Mouse (Mus musculus): ENCODE data around the gene Sema4c. TPM values are rescaled to one million over a fixed set of nuclear protein-coding genes. Genes with fewer than 3 reads are reported as not detected.

Gene Sema4c
- polyA plus RNA-seq, 1 experiment: 8.0 TPM

DNA sequence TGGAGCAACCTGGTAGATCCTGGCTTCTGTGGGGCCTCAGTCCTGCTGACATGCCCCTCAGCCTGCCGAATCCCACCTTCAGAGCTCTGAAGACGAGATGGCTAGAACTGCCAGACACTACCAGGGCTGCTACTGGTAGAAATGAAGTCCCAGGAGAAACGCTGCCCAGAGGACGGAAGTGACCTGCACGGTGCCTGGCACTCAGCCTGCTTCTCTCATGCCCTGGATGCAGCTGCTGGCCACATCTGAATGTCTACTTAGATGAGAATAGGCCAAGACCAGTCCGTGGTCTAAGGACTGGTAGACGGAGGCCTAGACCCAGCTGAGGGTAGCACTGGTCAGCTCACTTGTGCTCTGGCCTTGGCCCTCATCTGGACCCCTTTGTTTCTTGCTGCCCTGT is 27.2 kb downstream of the Sema4c start:
- no peak overlapping the region for H3K27ac ChIP-seq (ENCODE audit: insufficient read depth, low read depth, low read length)
- no peaks in the 10 kb centered on the region for H3K36me3 ChIP-seq (ENCODE audit: control insufficient read depth, insufficient read depth, low read length)
- TF ChIP-seq POLR2A (IDR thresholded peaks at IDR 0.05; ENCODE audit: low read depth, low read length) (no peak), CTCF (conservative IDR thresholded peaks at IDR 0.05; ENCODE audit: insufficient read depth, insufficient read length, low read depth, low read length) (no peak)
- DNase-seq: no peak
- H3K27me3 ChIP-seq (replicated peaks; ENCODE audit: control insufficient read depth, insufficient read depth, low read length): no peaks in the 10 kb centered on the region
- 0 out of 2 replicates have a peak, but pooled peaks cover 6% of the 10 kb centered on the region for H3K4me1 ChIP-seq (ENCODE audit: control insufficient read depth, insufficient read depth, low read length)
- WGBS: 84% methylated on average over 7 of the region's 7 CpGs
- H3K4me3 ChIP-seq (ENCODE audit: insufficient read depth, low read depth, low read length): no peak overlapping the region

DNA sequence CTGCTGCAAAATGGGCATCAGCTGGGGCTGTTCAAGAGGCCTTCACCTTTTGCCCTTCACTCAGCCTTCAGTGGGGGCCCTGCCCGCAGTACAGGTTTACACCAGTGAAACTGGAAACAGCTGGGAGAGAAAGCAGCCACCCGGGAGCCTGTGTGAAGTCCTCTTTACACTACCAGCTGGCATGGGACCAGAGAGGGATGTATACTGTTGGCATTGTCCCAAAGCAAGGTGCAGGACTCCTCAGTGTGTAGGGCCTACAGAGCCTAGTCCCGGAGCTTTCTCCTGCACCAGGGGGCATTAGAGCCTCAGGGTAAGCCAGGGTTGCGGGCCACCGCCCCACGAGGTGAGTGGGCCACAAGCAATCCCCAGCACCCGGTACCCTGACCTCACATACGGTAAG is 27.7 kb downstream of the Sema4c start:
- no peaks in the 10 kb centered on the region for H3K36me3 ChIP-seq (ENCODE audit: control insufficient read depth, insufficient read depth, low read length)
- 0 out of 2 replicates have a peak, but pooled peaks cover 3% of the 10 kb centered on the region for H3K4me1 ChIP-seq (ENCODE audit: control insufficient read depth, insufficient read depth, low read length)

DNA sequence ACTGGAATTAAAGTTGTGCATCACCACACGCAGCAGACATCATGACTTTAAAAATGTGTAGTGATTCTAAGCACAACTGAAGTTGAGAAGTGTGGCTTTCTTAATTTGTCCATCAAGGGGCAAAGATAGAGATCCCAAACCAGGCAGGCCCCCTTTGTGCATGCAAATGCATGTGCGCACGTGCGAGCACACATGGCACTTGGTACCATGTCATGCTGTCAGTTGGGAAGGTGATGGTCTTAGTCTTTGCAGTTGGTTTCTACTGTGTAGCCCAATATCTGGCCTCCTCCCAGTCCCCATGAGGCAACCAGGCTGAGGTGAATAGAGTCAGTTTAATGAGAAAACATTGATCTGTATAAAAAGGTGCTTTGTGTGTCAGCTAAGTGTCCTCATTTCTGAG is 28.3 kb downstream of the Sema4c start:
- no peaks in the 10 kb centered on the region for H3K27me3 ChIP-seq (replicated peaks; ENCODE audit: control insufficient read depth, insufficient read depth, low read length)
- no peak overlapping the region for H3K4me3 ChIP-seq (ENCODE audit: insufficient read depth, low read depth, low read length)
- TF ChIP-seq CTCF (conservative IDR thresholded peaks at IDR 0.05; ENCODE audit: insufficient read depth, insufficient read length, low read depth, low read length): no peak
- no peak for TF ChIP-seq POLR2A (IDR thresholded peaks at IDR 0.05; ENCODE audit: low read depth, low read length)
- 95% methylated on average over 4 of the region's 4 CpGs for WGBS
- H3K36me3 ChIP-seq (ENCODE audit: control insufficient read depth, insufficient read depth, low read length): no peaks in the 10 kb centered on the region
- H3K4me1 ChIP-seq (ENCODE audit: control insufficient read depth, insufficient read depth, low read length): 0 out of 2 replicates have a peak, but pooled peaks cover 3% of the 10 kb centered on the region
- no peak for DNase-seq
- no peak overlapping the region for H3K27ac ChIP-seq (ENCODE audit: insufficient read depth, low read depth, low read length)

More for the DNA sequence above, 27.7 kb downstream of the Sema4c start:
- WGBS: 65% methylated on average over 8 of the region's 8 CpGs
- no peak for DNase-seq
- Histone ChIP-seq H3K4me3 (ENCODE audit: insufficient read depth, low read depth, low read length) (no peak overlapping the region), H3K27ac (ENCODE audit: insufficient read depth, low read depth, low read length) (no peak overlapping the region), H3K27me3 (replicated peaks; ENCODE audit: control insufficient read depth, insufficient read depth, low read length) (no peaks in the 10 kb centered on the region)
- no peak for TF ChIP-seq POLR2A (IDR thresholded peaks at IDR 0.05; ENCODE audit: low read depth, low read length)
- TF ChIP-seq CTCF (conservative IDR thresholded peaks at IDR 0.05; ENCODE audit: insufficient read depth, insufficient read length, low read depth, low read length): no peak

DNA sequence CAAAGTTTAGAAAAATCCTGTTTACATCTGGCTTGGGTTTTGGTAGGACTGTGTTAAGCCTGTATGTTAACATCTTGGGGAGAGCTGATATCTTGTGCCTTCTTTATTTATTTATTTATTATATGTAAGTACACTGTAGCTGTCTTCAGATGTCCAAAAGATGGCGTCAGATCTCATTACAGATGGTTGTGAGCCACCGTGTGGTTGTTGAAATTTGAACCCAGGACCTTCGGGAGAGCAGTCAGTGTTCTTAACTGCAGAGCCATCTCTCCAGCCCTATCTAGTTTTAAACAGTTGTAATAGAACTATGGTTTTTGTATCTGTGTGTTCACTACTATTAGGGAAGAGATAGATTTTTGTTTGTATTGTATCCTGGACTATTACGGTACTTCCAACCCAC is 28.9 kb downstream of the Sema4c start:
- DNase-seq: no peak
- no peak for TF ChIP-seq POLR2A (IDR thresholded peaks at IDR 0.05; ENCODE audit: low read depth, low read length)
- TF ChIP-seq CTCF (conservative IDR thresholded peaks at IDR 0.05; ENCODE audit: insufficient read depth, insufficient read length, low read depth, low read length): no peak

DNA sequence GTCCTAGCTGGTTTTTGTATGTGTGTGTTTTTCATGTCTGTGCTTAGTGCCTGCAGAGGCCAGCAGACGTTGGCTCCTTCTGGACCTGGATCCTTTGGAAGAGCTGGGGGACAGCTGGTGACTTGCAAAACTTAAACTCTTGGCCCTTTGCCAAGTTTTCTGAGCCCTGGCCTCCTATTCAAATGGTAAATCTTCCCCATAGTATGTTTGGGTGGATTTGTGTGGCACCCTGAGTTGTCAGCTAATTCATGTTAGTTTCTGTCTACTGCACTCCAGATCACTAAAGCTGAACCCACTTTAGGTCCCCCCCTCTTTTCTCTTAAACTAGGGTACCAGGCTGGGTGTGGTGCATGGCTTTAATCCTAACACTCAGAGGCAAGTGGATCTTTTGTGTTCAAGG is 29.8 kb downstream of the Sema4c start:
- Histone ChIP-seq H3K27me3 (replicated peaks; ENCODE audit: control insufficient read depth, insufficient read depth, low read length) (no peaks in the 10 kb centered on the region), H3K27ac (ENCODE audit: insufficient read depth, low read depth, low read length) (no peak overlapping the region), H3K4me1 (ENCODE audit: control insufficient read depth, insufficient read depth, low read length) (no peaks in the 10 kb centered on the region), H3K4me3 (ENCODE audit: insufficient read depth, low read depth, low read length) (no peak overlapping the region), H3K36me3 (ENCODE audit: control insufficient read depth, insufficient read depth, low read length) (no peaks in the 10 kb centered on the region; the same call in 1 of the 2 replicates)
- WGBS: 21% methylated on average over 1 of the region's 1 CpGs
- TF ChIP-seq CTCF (conservative IDR thresholded peaks at IDR 0.05; ENCODE audit: insufficient read depth, insufficient read length, low read depth, low read length) (no peak), POLR2A (IDR thresholded peaks at IDR 0.05; ENCODE audit: low read depth, low read length) (no peak)
- no peak for DNase-seq

More for the DNA sequence above, 28.9 kb downstream of the Sema4c start:
- H3K27ac ChIP-seq (ENCODE audit: insufficient read depth, low read depth, low read length): no peak overlapping the region
- H3K36me3 ChIP-seq (ENCODE audit: control insufficient read depth, insufficient read depth, low read length): no peaks in the 10 kb centered on the region
- H3K4me3 ChIP-seq (ENCODE audit: insufficient read depth, low read depth, low read length): no peak overlapping the region
- 83% methylated on average over 4 of the region's 4 CpGs for WGBS
- H3K4me1 ChIP-seq (ENCODE audit: control insufficient read depth, insufficient read depth, low read length): no peaks in the 10 kb centered on the region
- H3K27me3 ChIP-seq (replicated peaks; ENCODE audit: control insufficient read depth, insufficient read depth, low read length): no peaks in the 10 kb centered on the region

DNA sequence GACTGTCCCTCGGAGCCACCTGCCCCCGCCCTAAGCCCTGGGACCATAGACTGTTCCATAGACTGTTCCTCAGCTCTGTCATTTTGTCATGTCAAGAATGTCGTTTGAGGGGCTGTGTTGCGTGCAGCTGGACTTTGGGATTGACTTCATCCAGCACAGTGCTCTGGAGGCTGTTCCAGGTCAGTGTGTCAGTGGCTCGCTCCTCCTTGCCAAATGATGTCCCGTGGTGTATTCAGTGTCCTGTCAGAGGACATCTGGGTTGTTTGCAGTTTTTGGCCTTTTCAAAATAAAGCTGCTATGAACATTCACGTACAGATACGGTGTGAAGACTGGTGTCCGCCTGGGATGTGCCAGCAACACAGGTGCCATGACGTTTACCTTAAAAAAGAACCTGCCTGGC is 31.2 kb downstream of the Sema4c start:
- Histone ChIP-seq H3K27ac (ENCODE audit: insufficient read depth, low read depth, low read length) (no peak overlapping the region), H3K36me3 (ENCODE audit: control insufficient read depth, insufficient read depth, low read length) (no peaks in the 10 kb centered on the region; the same call in 1 of the 2 replicates), H3K4me1 (ENCODE audit: control insufficient read depth, insufficient read depth, low read length) (no peaks in the 10 kb centered on the region), H3K27me3 (replicated peaks; ENCODE audit: control insufficient read depth, insufficient read depth, low read length) (no peaks in the 10 kb centered on the region), H3K4me3 (ENCODE audit: insufficient read depth, low read depth, low read length) (no peak overlapping the region)
- 72% methylated on average over 10 of the region's 10 CpGs for WGBS
- TF ChIP-seq CTCF (conservative IDR thresholded peaks at IDR 0.05; ENCODE audit: insufficient read depth, insufficient read length, low read depth, low read length) (no peak), POLR2A (IDR thresholded peaks at IDR 0.05; ENCODE audit: low read depth, low read length) (no peak)
- no peak for DNase-seq

DNA sequence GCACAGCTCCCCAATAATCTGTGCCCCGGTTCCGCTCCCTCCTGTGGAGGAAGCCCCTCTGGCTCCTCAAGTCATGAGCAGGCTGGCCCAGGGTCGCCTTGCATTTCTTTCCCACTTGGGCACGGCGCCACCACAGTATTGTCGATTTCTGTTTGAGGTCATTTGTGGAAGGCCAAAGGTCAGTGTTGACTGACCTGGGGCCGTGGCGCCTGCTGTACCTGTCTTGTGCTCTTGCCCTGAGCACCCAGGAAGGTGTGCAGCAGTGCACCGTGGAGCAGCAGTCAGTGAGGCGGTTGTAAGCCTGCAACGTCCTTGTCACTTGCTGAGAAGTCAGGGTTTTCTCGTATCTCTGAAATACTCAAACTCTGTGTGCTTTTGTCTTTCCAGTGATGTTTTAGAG is 32.4 kb downstream of the Sema4c start:
- no peaks in the 10 kb centered on the region; the same call in 1 of the 2 replicates for H3K36me3 ChIP-seq (ENCODE audit: control insufficient read depth, insufficient read depth, low read length)
- TF ChIP-seq POLR2A (IDR thresholded peaks at IDR 0.05; ENCODE audit: low read depth, low read length) (no peak), CTCF (conservative IDR thresholded peaks at IDR 0.05; ENCODE audit: insufficient read depth, insufficient read length, low read depth, low read length) (no peak)
- H3K27me3 ChIP-seq (replicated peaks; ENCODE audit: control insufficient read depth, insufficient read depth, low read length): no peaks in the 10 kb centered on the region
- no peaks in the 10 kb centered on the region for H3K4me1 ChIP-seq (ENCODE audit: control insufficient read depth, insufficient read depth, low read length)
- H3K27ac ChIP-seq (ENCODE audit: insufficient read depth, low read depth, low read length): no peak overlapping the region
- DNase-seq: no peak
- WGBS: 72% methylated on average over 12 of the region's 12 CpGs
- no peak overlapping the region for H3K4me3 ChIP-seq (ENCODE audit: insufficient read depth, low read depth, low read length)
